Mouse (Mus musculus) lung, embryonic 15.5 days (tissue): ENCODE measurements at regions not wholly inside any gene's neighbourhood (a gene's known extent, or its start where the extent isn't known, plus 50 kb on each side); places are given as distances from the start of the nearest gene placed in this dataset.

ENCODE experiments used
- ATAC-seq: fragments of 200-750 bp; cut with Nextera tagmentation; 2 replicates; pipeline ENCODE4 v1.8.0; 2017; ENCODE audit warnings: moderate number of reproducible peaks, borderline replicate concordance; ENCODE audit not compliant: low FRiP score, low TSS enrichment; ENCODE audit errors: extremely low read depth
- H3K27ac ChIP-seq: fragments of 300-500 bp; sonication (generic); 2 replicates; pipeline ENCODE4 v1.5.1; 2015; ENCODE audit warnings: moderate library complexity, mild to moderate bottlenecking, inconsistent platforms
- H3K27me3 ChIP-seq: fragments of 300-500 bp; sonication (generic); 2 replicates; pipeline ENCODE4 v1.6.1; 2015; ENCODE audit warnings: inconsistent platforms
- H3K36me3 ChIP-seq: fragments of 300-500 bp; sonication (generic); 2 replicates; pipeline ENCODE4 v1.6.1; 2015; ENCODE audit warnings: inconsistent platforms
- H3K4me1 ChIP-seq: fragments of 300-500 bp; sonication (generic); 2 replicates; pipeline ENCODE4 v1.6.1; 2015; ENCODE audit warnings: inconsistent platforms
- H3K4me2 ChIP-seq: fragments of 300-500 bp; sonication (generic); 2 replicates; pipeline ENCODE4 v1.6.1; 2015; ENCODE audit warnings: inconsistent platforms, mild to moderate bottlenecking, moderate library complexity
- H3K4me3 ChIP-seq: fragments of 300-500 bp; sonication (generic); 2 replicates; pipeline ENCODE4 v1.5.1; 2015; ENCODE audit warnings: mild to moderate bottlenecking, inconsistent platforms
- H3K9ac ChIP-seq: fragments of 300-500 bp; sonication (generic); 2 replicates; pipeline ENCODE4 v1.6.1; 2015; ENCODE audit warnings: inconsistent platforms
- H3K9me3 ChIP-seq: fragments of 300-500 bp; sonication (generic); 2 replicates; pipeline ENCODE4 v1.6.1; 2016; ENCODE audit warnings: inconsistent platforms
- WGBS: fragments of 180-500 bp; shearing (Covaris S2); methylation state at CpG from one replicate; pipeline ENCODE4 v1.1.7; 2015; 5-methylcytosine and 5-hydroxymethylcytosine counted together

DNA sequence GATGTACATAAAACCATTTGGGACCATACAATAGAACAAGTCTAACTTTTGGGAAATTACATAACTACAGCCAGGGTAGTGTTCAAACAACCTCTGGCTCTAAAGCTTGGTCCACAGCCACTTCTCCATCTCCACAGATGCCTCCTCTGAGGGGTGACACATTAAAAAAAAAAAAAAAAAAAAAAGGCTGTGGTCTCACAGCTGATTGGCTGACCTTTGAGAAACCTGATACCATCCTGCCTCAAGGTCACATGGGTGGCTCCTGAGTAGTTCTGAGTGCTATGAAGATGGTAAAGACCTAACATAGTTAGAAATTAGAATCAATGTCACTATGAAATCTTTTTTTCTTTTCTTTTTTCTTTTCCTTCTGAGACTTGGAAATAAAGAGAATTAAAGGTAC, 102.4 kb downstream of the Tmem182 start:
- Histone ChIP-seq H3K36me3 (no peaks in the 10 kb centered on the region), H3K27ac (no peak overlapping the region), H3K9ac (no peak overlapping the region), H3K4me3 (no peak overlapping the region), H3K27me3 (no peaks in the 10 kb centered on the region), H3K9me3 (no peaks in the 10 kb centered on the region), H3K4me2 (no peak overlapping the region), H3K4me1 (no peaks in the 10 kb centered on the region)
- ATAC-seq: no peak

DNA sequence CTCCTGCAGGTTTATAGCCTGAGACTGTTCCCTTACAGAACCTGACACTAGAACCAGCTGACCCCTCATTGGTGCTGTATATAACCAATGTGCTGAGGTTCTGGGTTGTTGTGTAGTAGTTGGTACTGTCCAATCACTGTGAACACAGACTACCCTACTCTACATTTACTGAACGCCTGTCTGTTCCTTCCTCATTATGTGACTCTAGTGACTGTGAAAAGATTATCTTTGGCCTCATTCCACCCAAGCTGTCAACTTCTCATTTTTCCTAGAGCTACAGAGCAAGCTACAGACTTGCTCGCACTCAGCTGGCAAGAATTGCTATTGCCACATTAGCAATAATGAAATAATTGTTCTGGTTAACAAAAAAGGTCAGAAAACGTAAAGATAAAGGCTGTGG, 108.2 kb downstream of the Tmem182 start:
- H3K4me2 ChIP-seq: no peak overlapping the region
- H3K27ac ChIP-seq: no peak overlapping the region
- no peaks in the 10 kb centered on the region for H3K36me3 ChIP-seq
- H3K9ac ChIP-seq: no peak overlapping the region
- H3K4me1 ChIP-seq: no peaks in the 10 kb centered on the region
- ATAC-seq: no peak
- H3K4me3 ChIP-seq: no peak overlapping the region
- H3K27me3 ChIP-seq: no peaks in the 10 kb centered on the region
- no peaks in the 10 kb centered on the region for H3K9me3 ChIP-seq
- WGBS: 44% methylated on average over 3 of the region's 3 CpGs

DNA sequence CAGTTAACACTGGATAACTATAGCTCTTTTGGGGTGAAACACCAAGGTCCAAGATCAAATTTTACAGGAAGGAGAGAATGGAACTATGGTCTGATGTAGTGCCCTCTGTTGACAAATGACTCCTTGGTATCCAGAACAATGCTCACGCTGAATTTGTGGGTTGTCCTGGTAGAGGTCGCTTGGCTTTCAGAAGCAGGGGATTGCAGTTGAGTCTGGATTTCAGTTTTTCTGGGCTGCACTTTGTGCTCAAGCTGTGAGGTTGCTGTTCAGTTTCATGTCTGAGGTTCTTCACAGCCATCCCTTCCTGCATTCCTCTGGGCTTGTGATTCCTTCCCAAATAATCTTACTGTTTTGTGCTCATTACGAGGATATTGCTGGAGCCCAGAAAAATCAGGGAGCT, 118.9 kb downstream of the Tmem182 start:
- no peak overlapping the region for H3K9ac ChIP-seq
- no peak for ATAC-seq
- no peak overlapping the region for H3K4me3 ChIP-seq
- WGBS: 75% methylated on average over 3 of the region's 3 CpGs
- H3K4me1 ChIP-seq: no peaks in the 10 kb centered on the region
- no peaks in the 10 kb centered on the region for H3K9me3 ChIP-seq
- no peak overlapping the region for H3K27ac ChIP-seq
- H3K27me3 ChIP-seq: no peaks in the 10 kb centered on the region
- H3K36me3 ChIP-seq: no peaks in the 10 kb centered on the region
- H3K4me2 ChIP-seq: no peak overlapping the region

DNA sequence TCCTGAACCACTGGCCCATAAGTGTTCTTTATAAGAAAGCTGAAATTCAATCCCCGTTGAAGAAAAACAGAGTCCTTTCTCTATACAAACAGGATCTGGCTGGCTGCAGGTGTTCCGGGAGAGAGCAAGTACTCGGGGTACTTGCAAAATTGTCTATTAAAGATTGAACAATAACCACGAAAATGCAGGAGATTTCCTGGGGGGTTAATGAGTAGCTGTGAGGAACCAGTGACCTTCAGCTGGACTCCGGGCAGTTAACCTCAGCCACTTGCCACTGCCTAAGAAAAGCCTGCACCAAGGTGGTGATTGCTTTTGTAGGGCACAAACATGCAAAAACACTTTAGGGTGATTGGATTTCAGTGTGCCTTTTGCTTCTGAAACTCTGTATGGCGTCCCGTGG, 119.4 kb downstream of the Tmem182 start:
- Histone ChIP-seq H3K4me2 (no peak overlapping the region), H3K9ac (no peak overlapping the region), H3K27me3 (no peaks in the 10 kb centered on the region), H3K4me3 (no peak overlapping the region), H3K4me1 (no peaks in the 10 kb centered on the region), H3K9me3 (no peaks in the 10 kb centered on the region), H3K36me3 (no peaks in the 10 kb centered on the region), H3K27ac (no peak overlapping the region)
- WGBS: 66% methylated on average over 7 of the region's 7 CpGs
- ATAC-seq: no peak

DNA sequence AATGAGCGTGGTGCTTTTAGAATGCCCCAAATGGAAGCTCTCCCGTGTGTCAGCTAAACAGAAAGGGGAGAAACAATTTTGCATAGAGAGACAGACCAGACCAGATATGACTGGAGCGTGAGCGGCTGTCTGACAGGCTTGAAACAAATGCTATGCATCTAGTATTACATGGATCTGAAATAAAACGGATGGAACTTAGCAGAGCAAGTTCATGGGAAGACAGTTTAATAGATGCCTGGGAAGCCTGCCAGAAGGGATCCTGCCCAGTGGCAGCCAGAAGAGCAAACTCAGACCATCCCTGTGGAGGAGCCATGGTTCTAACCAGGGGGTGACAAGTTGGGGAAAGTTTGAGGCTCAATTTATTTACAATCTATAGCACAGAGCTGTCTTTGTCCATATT, 126.0 kb downstream of the Tmem182 start:
- Histone ChIP-seq H3K4me2 (no peak overlapping the region), H3K27me3 (no peaks in the 10 kb centered on the region), H3K27ac (no peak overlapping the region), H3K36me3 (no peaks in the 10 kb centered on the region), H3K9ac (no peak overlapping the region), H3K4me3 (no peak overlapping the region), H3K4me1 (no peaks in the 10 kb centered on the region), H3K9me3 (no peaks in the 10 kb centered on the region)
- no peak for ATAC-seq
- 60% methylated on average over 5 of the region's 5 CpGs for WGBS

DNA sequence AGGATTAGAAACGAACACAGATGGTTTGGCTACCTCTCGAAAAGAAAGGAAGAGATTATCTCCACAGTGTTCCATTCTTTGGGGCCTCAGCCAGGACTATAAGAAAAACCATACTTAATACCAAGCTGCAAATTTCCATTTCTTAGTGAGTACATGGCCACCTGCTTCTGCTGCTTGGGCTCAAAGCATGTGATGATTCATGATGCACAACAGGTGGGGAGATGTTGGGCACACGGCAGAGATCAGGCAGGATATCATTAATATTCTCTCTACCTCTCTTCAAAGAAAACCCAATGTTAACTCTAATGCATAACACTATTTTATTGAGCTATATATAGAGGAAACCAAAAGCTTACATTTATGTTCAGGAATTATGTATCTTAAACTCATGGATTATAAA, 131.3 kb downstream of the Tmem182 start:
- Histone ChIP-seq H3K27ac (no peak overlapping the region), H3K4me2 (no peak overlapping the region), H3K36me3 (no peaks in the 10 kb centered on the region), H3K4me3 (no peak overlapping the region), H3K27me3 (no peaks in the 10 kb centered on the region), H3K9me3 (no peaks in the 10 kb centered on the region), H3K9ac (no peak overlapping the region), H3K4me1 (no peaks in the 10 kb centered on the region)
- WGBS: 61% methylated on average over 3 of the region's 3 CpGs
- no peak for ATAC-seq

DNA sequence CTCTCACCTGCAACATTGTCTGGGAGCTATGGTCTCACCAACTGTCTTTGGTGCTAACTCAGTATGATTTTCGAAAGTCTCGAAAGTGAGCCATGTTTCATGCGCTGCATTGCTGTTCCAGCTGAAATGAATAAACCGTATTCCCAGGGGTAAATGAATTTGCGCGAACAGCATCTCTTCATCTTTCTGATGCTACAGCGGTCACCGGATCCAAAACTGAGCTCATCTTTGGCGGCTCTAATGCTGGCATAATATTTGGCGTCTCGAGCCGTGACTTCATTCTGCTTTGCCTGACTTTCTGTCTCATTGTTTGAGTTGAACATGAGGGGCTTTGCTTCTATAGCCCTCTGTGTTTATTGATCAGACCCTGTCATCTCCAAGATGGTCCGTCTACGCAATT, 137.3 kb downstream of the Tmem182 start:
- Histone ChIP-seq H3K36me3 (no peaks in the 10 kb centered on the region), H3K9me3 (no peaks in the 10 kb centered on the region), H3K4me3 (no peak overlapping the region), H3K27ac (no peak overlapping the region), H3K27me3 (no peaks in the 10 kb centered on the region), H3K9ac (no peak overlapping the region), H3K4me1 (no peaks in the 10 kb centered on the region), H3K4me2 (no peak overlapping the region)
- WGBS: 92% methylated on average over 14 of the region's 14 CpGs
- ATAC-seq: no peak

DNA sequence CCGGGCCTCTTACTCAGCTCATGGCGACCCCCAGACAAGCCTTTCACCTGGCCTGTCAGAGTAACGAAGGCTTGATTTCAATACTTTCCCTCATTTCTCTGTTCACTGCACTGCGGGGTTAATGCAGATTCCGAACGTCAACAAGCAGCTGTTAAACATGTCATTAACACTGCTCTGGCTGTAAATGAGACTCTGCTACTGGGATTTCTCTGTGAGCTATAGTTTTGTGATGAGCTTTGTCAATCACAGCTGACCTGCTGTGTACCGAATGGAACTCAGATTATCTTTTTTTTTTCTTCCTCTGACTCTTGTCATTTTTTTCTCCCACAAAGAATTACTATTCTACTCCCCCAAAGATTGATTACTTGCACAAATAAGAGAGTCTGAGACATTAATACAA, 137.8 kb downstream of the Tmem182 start:
- ATAC-seq: no peak
- H3K4me2 ChIP-seq: no peak overlapping the region
- H3K27me3 ChIP-seq: no peaks in the 10 kb centered on the region
- no peaks in the 10 kb centered on the region for H3K36me3 ChIP-seq
- no peak overlapping the region for H3K27ac ChIP-seq
- H3K9me3 ChIP-seq: no peaks in the 10 kb centered on the region
- H3K9ac ChIP-seq: no peak overlapping the region
- no peak overlapping the region for H3K4me3 ChIP-seq
- no peaks in the 10 kb centered on the region for H3K4me1 ChIP-seq
- 56% methylated on average over 7 of the region's 7 CpGs for WGBS

DNA sequence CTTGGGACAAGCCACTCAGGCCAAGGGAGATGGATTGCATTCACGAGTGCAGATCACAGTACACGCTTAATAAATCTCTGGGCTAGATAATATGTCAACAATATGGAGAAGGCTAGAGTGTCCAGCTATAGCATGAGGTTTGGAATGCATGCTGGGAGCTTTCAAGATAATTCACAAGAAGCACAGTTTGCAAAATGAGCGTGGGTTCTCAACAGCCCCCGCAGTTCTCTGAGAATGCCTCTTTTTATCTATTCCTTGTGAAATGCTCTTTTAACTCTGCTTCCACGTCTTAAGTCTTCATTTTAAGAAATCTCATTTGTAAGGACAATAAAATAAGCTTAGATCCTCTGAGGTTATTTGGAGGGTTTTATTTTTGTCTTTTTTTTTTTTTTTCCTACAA, 145.2 kb downstream of the Tmem182 start:
- 37% methylated on average over 5 of the region's 5 CpGs for WGBS
- no peaks in the 10 kb centered on the region for H3K27me3 ChIP-seq
- no peak overlapping the region for H3K4me3 ChIP-seq
- H3K9me3 ChIP-seq: no peaks in the 10 kb centered on the region
- ATAC-seq: no peak
- no peaks in the 10 kb centered on the region for H3K4me1 ChIP-seq
- no peaks in the 10 kb centered on the region for H3K36me3 ChIP-seq
- H3K27ac ChIP-seq: no peak overlapping the region
- H3K4me2 ChIP-seq: no peak overlapping the region
- H3K9ac ChIP-seq: no peak overlapping the region

DNA sequence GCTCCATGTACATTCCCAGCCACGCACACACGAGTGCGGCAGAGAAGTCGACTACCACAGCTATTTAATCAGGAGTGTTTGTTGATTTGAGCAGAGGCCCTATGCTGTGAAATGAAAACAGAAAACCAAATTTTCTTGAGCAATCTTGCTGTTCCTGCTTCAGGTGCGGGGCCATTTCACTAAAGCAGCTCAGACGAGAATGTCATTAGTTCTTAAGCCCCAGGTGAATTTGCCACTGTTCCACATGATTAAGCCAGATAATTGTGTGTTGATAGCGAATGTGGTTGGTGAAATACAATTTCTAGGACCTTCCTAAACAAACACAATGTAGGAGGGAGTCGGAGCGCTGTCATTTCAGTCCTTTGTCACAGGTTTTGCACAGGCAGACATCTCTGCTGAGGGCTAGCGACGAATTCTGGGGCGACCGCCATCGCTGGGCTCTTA, 149.3 kb downstream of the Tmem182 start:
- Histone ChIP-seq H3K9me3 (no peaks in the 10 kb centered on the region), H3K9ac (no peak overlapping the region), H3K27me3 (no peaks in the 10 kb centered on the region), H3K27ac (no peak overlapping the region), H3K36me3 (no peaks in the 10 kb centered on the region), H3K4me3 (no peak overlapping the region), H3K4me1 (no peaks in the 10 kb centered on the region), H3K4me2 (no peak overlapping the region)
- ATAC-seq: no peak
- 71% methylated on average over 14 of the region's 14 CpGs for WGBS

DNA sequence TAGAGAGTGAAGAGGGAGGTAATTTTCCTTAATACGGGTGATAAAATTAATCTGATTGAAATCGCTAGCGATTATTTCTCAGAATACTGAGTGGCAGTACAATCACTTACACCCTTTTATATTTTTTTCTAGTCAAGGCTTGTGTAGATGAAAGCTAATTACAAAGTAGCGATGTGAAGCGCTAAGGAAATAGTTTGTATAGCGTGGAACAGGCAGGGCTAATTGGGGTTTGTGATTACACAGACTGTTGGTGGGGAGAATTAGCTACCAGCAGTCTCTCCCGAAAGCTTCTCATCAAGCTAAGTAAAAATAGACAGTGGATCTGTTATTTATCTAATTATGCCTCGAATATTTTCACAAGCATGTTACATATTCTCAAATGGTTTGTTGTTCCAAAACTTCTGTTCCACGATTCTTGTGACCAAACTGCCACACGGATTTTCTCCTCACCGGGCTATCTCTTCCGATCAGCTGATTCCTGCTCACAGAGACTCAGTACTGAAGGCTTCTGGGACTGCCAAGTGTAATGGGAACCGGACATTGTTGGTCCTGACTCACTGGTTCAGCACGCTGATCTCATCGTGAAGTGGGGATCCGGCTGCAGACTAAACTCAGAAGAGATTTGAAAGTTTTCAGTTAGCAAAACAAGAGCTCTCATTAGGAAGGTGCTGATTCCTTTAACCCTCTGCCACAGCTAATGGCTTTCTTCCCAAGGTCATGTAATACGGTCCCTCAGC, 162.5 kb downstream of the Tmem182 start:
- H3K4me2 ChIP-seq: no peak overlapping the region
- H3K27me3 ChIP-seq: no peaks in the 10 kb centered on the region
- ATAC-seq: no peak
- no peak overlapping the region for H3K9ac ChIP-seq
- 74% methylated on average over 17 of the region's 17 CpGs for WGBS
- H3K27ac ChIP-seq: no peak overlapping the region
- H3K36me3 ChIP-seq: no peaks in the 10 kb centered on the region
- H3K4me3 ChIP-seq: no peak overlapping the region
- H3K4me1 ChIP-seq: no peaks in the 10 kb centered on the region
- no peaks in the 10 kb centered on the region for H3K9me3 ChIP-seq

DNA sequence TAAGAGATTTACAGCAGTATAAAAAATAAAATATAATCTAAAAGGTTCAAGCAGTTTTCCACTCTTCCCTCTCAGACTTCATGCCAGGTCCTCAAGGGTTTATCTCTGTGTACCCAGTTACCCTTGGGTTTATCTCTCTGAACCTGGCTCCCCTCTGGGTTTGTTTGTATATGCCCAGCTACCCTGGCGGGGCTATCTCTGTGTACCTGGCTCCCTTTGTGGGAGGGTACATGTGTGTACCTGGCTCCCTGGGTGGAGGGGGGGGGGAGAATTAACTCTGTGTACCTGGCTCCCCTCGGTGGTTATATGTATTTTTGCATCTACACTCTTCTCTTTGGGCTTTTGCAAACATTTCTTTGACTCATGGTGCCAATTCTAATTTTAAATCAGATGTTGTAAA, 178.4 kb downstream of the Tmem182 start:
- 29% methylated on average over 2 of the region's 2 CpGs for WGBS
- Histone ChIP-seq H3K9ac (no peak overlapping the region), H3K27me3 (no peaks in the 10 kb centered on the region), H3K4me2 (no peak overlapping the region), H3K27ac (no peak overlapping the region), H3K36me3 (no peaks in the 10 kb centered on the region), H3K9me3 (no peaks in the 10 kb centered on the region), H3K4me1 (no peaks in the 10 kb centered on the region), H3K4me3 (no peak overlapping the region)
- no peak for ATAC-seq

DNA sequence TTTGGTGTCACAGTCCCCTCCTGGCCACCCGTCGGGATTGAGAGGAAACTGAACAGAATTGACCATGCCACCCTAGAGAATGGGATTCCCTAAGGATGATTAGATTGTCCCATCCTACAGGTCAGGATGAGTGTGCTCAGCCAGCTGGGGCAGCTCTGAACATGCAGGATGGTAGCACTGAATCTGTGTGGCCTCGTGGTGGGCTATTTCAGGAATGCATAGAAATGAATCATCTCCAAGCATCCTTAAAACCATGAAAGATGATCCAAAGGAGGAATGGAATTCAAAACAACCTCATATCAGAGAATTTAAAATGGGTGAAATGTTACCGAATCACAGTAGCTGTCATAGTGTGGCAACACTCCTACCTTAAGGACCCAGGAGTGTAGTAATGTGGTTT, 187.9 kb downstream of the Tmem182 start:
- ATAC-seq: no peak
- Histone ChIP-seq H3K4me2 (no peak overlapping the region), H3K9me3 (no peaks in the 10 kb centered on the region), H3K27ac (no peak overlapping the region), H3K9ac (no peak overlapping the region), H3K27me3 (no peaks in the 10 kb centered on the region), H3K4me3 (no peak overlapping the region), H3K4me1 (no peaks in the 10 kb centered on the region), H3K36me3 (no peaks in the 10 kb centered on the region)
- 57% methylated on average over 4 of the region's 4 CpGs for WGBS
